Mouse (Mus musculus) lung, postnatal 14 days (tissue): Measurements from ENCODE around the gene Tns2.

ENCODE experiments used
- DNase-seq: peaks from one replicate; pipeline ENCODE4 v3.0.0; 2021

The Tns2 gene

DNA sequence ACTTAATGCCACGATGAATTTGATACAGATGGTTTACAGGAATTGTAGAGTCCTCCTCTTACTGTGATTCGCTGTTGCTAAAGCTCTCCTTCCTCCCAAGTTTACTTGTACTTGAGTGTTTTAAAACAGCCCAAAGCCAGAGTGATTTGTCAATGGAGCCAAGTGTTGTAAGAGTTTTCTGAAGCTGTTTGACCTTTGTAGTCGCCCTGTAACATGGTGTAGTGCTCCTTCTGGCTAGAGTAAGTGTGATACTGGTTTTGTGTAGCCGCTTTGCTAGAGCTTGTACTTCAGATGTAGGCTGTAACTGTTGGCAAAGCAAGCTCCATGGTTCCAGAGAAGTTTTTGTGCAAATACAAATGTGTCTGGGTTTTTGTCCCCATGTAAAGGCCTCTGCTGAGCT, 8.0 kb upstream of the Tns2 start:
- DNase-seq: no peak

- DNase-seq: no peak
Measured at GRCm38 (mm10) chr15:102094157-102094556, 6.1 kb upstream of the Tns2 start.

GRCm38 (mm10) chr15:102094988-102095387, 5.2 kb upstream of the Tns2 start:
- no peak for DNase-seq

DNA sequence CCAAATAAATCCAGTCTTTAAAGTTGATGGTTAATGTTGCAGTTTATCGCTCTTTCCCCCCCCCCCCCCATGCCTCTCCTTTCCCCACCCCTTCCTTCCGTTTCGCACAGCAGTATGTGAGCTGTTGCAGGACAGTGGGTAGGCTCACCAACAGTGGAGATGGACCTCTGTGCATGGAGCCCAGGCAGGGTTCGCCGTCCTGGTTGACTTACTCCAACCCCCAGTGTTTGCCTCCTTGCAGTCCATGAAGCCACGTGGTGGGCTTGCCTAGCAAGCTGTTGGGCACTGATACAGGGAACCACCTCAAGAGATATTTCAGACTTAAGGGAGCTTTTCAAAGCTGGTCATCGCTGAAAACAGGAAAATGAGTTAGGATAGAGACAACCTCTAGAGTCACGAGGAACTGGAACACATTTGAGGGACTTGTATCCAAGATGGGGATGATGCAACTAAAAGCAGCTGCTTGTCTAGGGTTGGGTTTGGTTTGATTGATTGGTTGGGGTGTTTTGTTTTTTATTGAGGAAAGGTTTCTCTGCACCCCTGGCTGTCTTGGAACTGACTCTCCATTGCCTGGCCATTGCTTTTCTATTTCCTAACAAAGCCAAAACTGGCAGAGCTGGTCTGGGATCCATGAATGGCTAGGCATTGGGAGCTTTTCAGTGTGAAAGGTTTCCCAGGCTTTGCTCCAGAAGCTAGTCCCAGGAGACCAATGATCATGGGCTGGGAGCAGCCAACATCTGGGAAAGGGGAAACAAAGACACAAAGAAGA, 2.9 kb upstream of the Tns2 start:
- DNase-seq: no peak

- no peak for DNase-seq
Measured at GRCm38 (mm10) chr15:102097991-102098555, 2.1 kb upstream of the Tns2 start.

DNA sequence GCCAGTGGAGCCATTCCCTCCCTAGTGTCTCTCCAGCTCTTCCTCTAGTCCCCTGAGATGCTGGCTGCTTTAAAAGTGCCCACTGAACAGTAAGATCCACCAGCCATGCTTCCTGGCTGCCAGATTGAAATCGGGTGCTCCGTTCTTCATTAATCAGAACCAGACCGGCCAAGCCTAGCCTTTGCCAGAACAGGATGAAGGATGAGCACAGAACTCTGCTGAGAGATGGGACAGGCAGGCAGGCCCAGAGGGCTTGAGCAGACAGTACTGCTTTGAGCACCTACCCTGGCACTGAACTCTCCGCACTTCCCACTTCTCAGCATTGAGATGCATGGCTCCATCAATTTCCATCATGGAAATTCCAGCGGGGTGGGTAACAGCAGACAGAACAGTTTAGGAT, 953 bp upstream of the Tns2 start:
- DNase-seq: no peak

GRCm38 (mm10) chr15:102099771-102100160, 447 bp upstream of the Tns2 start:
- no peak for DNase-seq

- peak; percentile 51 for DNase-seq
Measured at GRCm38 (mm10) chr15:102100996-102101671, 921 bp downstream of the Tns2 start.

- DNase-seq: peak; percentile 81
Measured at GRCm38 (mm10) chr15:102101672-102102541, 1.7 kb downstream of the Tns2 start.

DNA sequence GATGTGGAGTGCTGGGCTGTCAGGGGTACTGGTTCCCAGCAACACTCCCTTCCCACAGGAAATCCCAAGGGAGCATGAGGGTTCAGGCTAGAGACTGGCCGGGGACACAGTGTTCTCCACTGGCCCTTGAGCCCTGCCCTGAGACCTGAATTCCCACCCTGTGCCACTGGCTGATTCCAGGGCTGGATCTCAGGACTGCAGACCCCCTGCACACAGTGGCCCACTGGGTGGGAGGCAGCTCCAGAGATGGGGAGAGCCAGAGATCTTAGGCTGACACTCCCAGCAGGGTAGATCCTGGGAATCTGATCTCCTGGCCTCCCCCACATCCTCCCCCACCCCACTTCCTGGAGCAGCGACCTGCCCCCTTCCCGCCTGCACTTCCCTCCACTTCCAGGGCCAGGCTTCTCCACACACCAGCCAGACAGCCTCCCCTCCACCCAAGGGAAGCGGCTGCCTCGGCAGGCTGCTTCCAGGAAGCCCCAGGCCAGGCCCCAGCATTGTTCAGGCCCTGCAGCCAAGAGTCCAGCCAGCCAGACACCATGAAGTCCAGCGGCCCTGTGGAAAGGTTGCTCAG, 2.4 kb downstream of the Tns2 start:
- DNase-seq: peak; percentile 79

DNA sequence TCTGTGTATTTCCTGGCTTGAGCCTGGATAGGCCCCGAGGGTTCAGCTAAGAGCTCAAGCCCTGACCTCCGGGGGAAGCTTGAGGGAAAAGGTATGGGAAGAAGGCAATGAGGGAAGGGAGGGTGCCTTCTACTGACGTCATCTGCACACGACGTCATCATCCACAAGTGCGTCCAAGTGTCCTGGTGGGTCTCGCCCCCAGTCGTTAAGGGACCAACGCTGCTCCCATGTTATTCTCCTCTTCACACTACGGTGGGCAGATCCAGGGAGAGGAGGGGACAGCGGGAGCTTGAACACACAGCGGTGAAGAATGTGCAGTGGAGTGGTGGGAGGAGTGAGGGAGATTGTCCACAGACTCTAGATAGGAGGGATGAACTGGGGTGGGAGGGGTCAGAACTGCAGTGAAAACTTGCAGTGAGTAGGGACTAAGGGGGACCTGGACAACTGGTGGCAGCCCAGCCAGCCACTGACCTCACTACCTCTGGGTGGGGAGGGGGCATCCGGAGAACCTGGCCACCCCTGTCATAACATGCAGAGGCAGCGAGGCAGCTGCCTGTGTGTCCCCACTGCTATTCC, 3.2 kb downstream of the Tns2 start:
- DNase-seq: peak; percentile 69

- peak; percentile 86 for DNase-seq
Measured at GRCm38 (mm10) chr15:102103947-102104555, 3.8 kb downstream of the Tns2 start.

GRCm38 (mm10) chr15:102105360-102105759, 5.1 kb downstream of the Tns2 start:
- peak; percentile 83 for DNase-seq

GRCm38 (mm10) chr15:102105764-102106730, 5.8 kb downstream of the Tns2 start:
- DNase-seq: no peak

- no peak for DNase-seq
Measured at GRCm38 (mm10) chr15:102106754-102107456, 6.7 kb downstream of the Tns2 start.

DNA sequence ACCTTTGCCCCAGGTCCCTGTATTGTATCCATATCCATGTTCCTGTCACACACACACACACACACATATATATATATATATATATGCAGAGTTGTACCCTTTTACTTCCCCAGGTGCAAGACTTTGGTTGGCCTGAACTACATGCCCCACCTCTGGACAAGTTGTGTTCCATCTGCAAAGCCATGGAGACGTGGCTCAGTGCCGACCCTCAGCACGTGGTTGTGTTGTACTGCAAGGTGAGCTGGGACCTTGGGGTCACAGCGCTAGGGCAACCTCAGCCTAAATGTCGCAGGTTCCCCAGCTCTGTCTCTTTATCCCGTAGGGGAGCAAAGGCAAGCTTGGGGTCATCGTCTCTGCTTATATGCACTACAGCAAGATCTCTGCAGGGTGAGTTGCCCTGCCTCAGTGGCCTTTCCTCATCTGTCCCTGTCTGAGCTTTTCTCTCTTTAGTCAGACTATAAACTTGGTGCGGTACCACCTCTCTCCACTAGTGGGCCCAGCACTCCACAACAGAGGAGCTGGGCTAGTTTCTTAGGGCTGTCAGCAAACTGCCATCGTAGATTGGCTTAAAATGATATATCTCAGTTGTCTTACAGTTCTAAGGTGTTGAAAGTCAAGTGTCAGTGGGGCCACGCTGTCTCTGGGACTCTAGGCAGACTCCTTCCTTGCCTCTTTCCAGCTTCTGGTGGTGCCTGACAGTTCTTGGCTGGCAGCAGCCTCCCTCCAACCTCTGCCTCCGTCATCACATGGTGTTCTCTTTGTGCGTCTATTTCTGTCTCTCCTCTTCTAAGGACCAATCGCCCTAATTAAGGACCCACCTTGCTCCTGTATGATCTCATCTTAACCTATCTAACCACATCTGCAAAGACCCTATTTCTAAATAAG, 7.7 kb downstream of the Tns2 start:
- peak; percentile 74 for DNase-seq

DNA sequence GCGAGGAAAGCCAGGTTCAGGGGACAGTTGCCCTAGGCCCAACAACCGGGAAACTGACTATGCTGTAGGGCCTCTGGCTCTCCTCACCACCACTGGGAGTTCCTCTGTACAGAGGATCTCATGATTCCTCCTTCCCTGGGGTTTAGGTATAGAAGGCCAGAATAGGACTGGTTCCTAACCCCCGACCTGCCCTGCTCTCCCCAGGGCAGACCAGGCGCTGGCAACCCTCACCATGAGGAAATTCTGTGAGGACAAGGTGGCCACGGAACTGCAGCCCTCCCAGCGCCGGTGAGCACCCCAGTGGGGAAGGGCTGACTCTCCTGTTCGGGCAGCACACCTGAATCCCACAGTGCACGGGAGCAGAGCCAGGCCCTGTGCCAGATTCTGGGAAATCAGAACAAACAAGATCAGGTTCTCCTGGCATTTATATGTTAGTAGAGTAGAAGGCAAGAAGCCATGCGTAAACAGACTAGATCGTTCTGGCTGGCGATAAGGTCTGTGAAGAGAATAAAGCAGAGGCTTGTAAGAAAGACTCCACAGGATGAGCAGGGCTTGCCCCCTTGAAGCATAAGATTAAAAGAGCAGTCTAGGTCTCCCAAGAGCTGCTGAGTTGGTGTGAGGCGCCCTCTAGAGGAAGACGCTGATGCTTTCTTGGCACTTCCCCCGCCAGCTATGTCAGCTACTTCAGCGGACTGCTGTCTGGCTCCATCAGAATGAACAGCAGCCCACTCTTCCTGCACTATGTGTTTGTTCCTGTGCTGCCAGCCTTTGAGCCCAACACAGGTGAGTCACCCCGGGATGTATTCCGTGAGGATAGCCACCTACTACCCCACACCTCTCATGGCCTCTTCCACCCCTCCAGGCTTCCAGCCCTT, 8.7 kb downstream of the Tns2 start:
- DNase-seq: peak; percentile 85

DNA sequence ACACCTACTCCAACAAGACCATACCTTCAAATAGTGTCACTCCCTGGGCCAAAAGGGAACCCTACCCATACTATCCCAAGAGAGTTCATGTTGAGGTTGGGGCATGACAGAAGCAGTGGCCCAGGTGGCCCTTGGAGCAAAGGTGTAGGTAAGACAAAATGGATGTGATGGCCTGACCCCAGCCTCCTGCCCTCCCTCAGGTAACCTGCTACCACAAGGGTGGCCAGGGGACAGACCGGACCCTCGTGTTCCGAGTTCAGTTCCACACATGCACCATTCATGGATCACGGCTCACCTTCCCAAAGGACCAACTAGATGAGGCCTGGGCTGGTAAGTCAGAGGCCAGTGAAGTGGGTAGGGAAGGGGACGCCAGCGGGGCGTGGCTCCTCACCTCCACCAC, 10.1 kb downstream of the Tns2 start:
- DNase-seq: no peak
